Mouse (Mus musculus): ENCODE results near the gene Scaper. TPM values are rescaled to one million over a fixed set of nuclear protein-coding genes. Genes with fewer than 3 reads are reported as not detected.
A peak's percentile ranks its signal among the peaks of the same experiment; 100 is the strongest.

Scaper gene
- polyA plus RNA-seq, 1 experiment from 2014 or later: 24.5 TPM

GRCm38 (mm10) chr9:55525716-55526115 is 412.2 kb downstream of the Scaper start:
- 44% methylated on average over 4 of the region's 4 CpGs for WGBS
- Histone ChIP-seq H3K4me3 (no peak overlapping the region), H3K4me1 (no peaks in the 10 kb centered on the region), H3K9me3 (replicated peaks) (no peaks in the 10 kb centered on the region), H3K27ac (no peak overlapping the region), H3K36me3 (ENCODE audit: poor library complexity, severe bottlenecking) (no peaks in the 10 kb centered on the region), H3K9ac (no peak overlapping the region), H3K27me3 (peaks cover 7% of the 10 kb centered on the region; the same call in 1 of the 2 replicates), H3K4me2 (no peak overlapping the region)
- ATAC-seq: no peak

DNA sequence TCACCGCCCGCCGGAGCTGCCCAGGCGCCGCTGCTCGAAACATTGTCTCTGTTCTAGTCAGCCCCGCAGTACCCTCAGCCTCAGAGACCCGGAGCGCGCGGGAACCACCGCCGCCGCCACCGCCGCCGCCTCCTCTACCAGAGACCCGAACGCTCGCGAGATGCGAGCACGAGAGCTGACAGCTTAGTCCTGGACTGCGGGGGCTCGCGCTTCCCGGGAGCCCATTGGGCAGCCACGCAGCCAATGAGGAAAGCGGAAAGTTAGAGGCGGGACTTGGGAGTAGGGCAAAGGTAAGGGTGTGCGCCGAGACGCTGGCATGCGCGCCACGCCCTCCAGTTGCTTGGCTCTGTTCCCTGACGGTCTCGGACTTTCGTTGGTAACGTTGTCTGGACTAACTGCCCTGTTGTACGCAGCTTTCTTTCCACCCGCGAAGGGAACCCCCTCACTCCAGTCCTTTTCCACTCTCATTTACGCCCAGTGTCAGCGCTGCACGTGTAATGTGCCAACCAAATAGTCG is 425.8 kb downstream of the Scaper start, which contains the start of gene Etfa:
Gene Etfa, minus strand, starts transcription at position 217 of the 517 bp plus-strand sequence.
- Histone ChIP-seq H3K9ac (peak within 1 kb of the TSS; percentile 88), H3K27me3 (peaks cover 16% of the 10 kb centered on the region), H3K4me1 (peaks cover 11% of the 10 kb centered on the region), H3K4me3 (peak within 1 kb of the TSS; percentile 84), H3K9me3 (replicated peaks) (no peaks in the 10 kb centered on the region), H3K4me2 (peak within 1 kb of the TSS; percentile 93), H3K36me3 (ENCODE audit: poor library complexity, severe bottlenecking) (no peaks in the 10 kb centered on the region), H3K27ac (peak within 1 kb of the TSS; percentile 72)
- peak; percentile 100 for ATAC-seq
- WGBS: under 1% methylated on average over 43 of the region's 47 CpGs

DNA sequence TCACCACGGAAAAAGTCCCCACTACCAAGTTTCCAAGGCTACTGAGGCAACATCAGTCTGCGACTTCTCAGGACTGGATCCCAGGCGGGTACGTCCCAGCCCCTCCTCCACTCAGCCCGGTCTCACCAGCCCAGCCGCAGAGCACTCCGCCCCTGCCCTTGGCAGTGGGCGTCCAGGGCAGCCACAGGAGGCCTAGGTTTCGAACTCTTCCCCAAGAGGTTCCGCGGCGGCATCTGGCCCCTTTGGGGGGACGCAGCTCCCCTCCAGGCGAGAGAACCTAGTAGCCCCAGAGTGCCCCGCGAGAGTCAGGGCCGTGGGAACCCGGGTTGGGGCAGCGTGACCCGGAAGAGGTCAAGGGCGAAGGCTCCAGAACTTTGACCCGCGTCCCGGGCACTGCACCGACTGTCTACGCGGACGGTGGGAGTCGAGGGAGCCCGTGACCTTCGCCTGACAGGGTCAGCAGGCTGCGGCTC is 426.4 kb downstream of the Scaper start:
- Histone ChIP-seq H3K4me1 (peaks cover 11% of the 10 kb centered on the region), H3K9me3 (replicated peaks) (no peaks in the 10 kb centered on the region), H3K27me3 (peaks cover 16% of the 10 kb centered on the region), H3K9ac (peak overlapping the region; percentile 88), H3K4me2 (peak overlapping the region; percentile 93), H3K36me3 (ENCODE audit: poor library complexity, severe bottlenecking) (no peaks in the 10 kb centered on the region), H3K4me3 (peak overlapping the region; percentile 84), H3K27ac (peak overlapping the region; percentile 72)
- WGBS: under 1% methylated on average over 32 of the region's 32 CpGs
- ATAC-seq: peak; percentile 64

DNA sequence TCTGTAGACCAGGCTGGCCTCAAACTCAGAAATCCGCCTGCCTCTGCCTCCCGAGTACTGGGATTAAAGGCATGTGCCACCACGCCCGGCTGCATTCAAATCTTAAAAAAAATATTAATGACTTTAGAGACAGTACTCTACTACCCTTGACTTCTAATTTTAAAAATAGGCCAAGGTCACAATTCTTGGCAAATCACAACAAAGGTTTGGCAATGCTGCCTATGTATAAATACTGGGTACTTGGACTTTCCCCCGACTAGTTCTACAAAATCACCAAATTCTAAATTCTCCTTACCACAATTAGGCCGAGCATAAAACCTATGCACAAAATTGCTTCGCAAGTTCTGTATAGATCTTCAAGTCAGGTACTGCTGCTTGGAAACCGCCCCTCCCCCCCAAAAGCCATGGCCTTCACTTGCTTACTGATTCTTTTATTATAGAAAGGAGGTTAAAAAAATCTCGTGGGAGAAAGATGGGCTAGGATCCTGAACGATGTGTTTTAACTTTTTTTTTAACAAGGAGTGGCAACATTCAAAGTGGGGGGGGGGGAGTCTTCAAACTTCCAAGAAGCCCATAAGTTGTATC is 427.2 kb downstream of the Scaper start:
- H3K36me3 ChIP-seq (ENCODE audit: poor library complexity, severe bottlenecking): no peaks in the 10 kb centered on the region
- H3K4me3 ChIP-seq: peak overlapping the region; percentile 84
- no peak for ATAC-seq
- H3K4me1 ChIP-seq: peaks cover 11% of the 10 kb centered on the region
- peak overlapping the region; percentile 93 for H3K4me2 ChIP-seq
- WGBS: 83% methylated on average over 10 of the region's 10 CpGs
- no peaks in the 10 kb centered on the region for H3K9me3 ChIP-seq (replicated peaks)
- H3K27ac ChIP-seq: no peak overlapping the region
- H3K27me3 ChIP-seq: peaks cover 16% of the 10 kb centered on the region
- H3K9ac ChIP-seq: no peak overlapping the region

DNA sequence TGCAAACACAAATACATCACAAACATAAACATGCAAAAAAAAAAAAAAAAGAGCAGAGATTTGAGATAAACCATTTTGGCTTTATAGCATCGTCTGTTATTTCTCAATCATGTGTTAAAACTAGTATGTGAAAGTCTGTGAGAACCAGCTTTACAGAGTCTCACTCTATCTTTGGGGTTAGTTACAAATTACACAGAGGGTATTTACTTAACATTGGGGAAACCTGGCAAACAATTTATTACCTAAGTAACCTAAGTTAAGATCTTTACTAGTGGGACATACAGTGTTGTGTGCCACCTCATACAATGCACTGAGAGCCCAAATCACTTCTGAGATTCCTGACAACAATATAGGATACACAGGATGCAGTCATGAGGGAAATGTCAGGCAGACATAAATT is 428.2 kb downstream of the Scaper start:
- Histone ChIP-seq H3K4me1 (peaks cover 11% of the 10 kb centered on the region), H3K9ac (no peak overlapping the region), H3K27ac (no peak overlapping the region), H3K4me2 (no peak overlapping the region), H3K27me3 (peaks cover 16% of the 10 kb centered on the region), H3K9me3 (replicated peaks) (no peaks in the 10 kb centered on the region), H3K4me3 (no peak overlapping the region), H3K36me3 (ENCODE audit: poor library complexity, severe bottlenecking) (no peaks in the 10 kb centered on the region)
- no peak for ATAC-seq
- WGBS: 93% methylated on average over 1 of the region's 1 CpGs

- WGBS: 66% methylated on average over 4 of the region's 4 CpGs
- no peak for ATAC-seq
These were observed 429.2 kb downstream of the Scaper start for GRCm38 (mm10) chr9:55508701-55509100.

DNA sequence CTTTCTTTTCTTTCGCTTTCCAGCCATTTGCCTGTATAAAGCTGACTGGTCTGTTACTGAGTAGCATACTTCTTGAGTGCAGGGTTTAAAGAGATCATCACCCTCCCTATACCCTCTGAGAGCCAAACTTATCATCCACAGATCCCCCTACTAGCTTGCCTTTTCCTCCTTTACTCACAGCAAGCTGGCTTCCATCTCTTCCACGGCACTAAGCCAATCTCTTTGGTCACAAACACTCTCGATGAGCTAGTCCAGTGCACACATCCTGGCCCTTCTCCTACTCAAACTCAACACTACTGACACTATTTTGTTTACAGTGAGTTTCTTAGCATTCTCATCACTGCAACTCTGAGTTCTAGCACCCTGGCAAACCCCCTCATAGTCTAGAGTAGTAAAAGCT is 430.0 kb downstream of the Scaper start:
- H3K9ac ChIP-seq: no peak overlapping the region
- H3K36me3 ChIP-seq (ENCODE audit: poor library complexity, severe bottlenecking): no peaks in the 10 kb centered on the region
- H3K4me3 ChIP-seq: no peak overlapping the region
- no peaks in the 10 kb centered on the region for H3K9me3 ChIP-seq (replicated peaks)
- H3K4me2 ChIP-seq: no peak overlapping the region
- H3K4me1 ChIP-seq: peaks cover 11% of the 10 kb centered on the region
- ATAC-seq: no peak
- H3K27ac ChIP-seq: no peak overlapping the region
- 91% methylated on average over 3 of the region's 3 CpGs for WGBS
- H3K27me3 ChIP-seq: peaks cover 4% of the 10 kb centered on the region; the same call in 1 of the 2 replicates

More at GRCm38 (mm10) chr9:55508701-55509100, 429.2 kb downstream of the Scaper start:
- Histone ChIP-seq H3K4me3 (no peak overlapping the region), H3K27me3 (peaks cover 10% of the 10 kb centered on the region), H3K4me1 (peaks cover 11% of the 10 kb centered on the region), H3K9ac (no peak overlapping the region), H3K36me3 (ENCODE audit: poor library complexity, severe bottlenecking) (no peaks in the 10 kb centered on the region), H3K9me3 (replicated peaks) (no peaks in the 10 kb centered on the region), H3K4me2 (no peak overlapping the region), H3K27ac (no peak overlapping the region)

Other genes with a start within 250 kb of the Scaper start
- not detected in 2 replicates for gene 4930563M21Rik, start 72.4 kb upstream of the Scaper start, polyA plus RNA-seq (2015; fragmentation: Nextera tagmentation; extraction: Ambion mirVana)
- gene Rcn2, start 103.7 kb upstream of the Scaper start, polyA plus RNA-seq (2015; fragmentation: Nextera tagmentation; extraction: Ambion mirVana): 328 and 339 TPM in 2 replicates
- 0.40 and 0.41 TPM in 2 replicates for gene Pstpip1, start 151.8 kb upstream of the Scaper start, polyA plus RNA-seq (2015; fragmentation: Nextera tagmentation; extraction: Ambion mirVana)
- 500 and 563 TPM in 2 replicates for gene Tspan3, start 227.4 kb upstream of the Scaper start, polyA plus RNA-seq (2015; fragmentation: Nextera tagmentation; extraction: Ambion mirVana)